Mouse (Mus musculus) olfactory bulb, adult 2 months (tissue): Measurements from ENCODE around the gene Usp31.

Experiments used
- CTCF ChIP-seq: fragments of 200-500 bp; IDR thresholded peaks from 2 replicates; pipeline ENCODE4 v1.5.1; 2012; ENCODE audit warnings: low read depth, mild to moderate bottlenecking, low read length, moderate library complexity; ENCODE audit not compliant: insufficient read depth
- POLR2A ChIP-seq: fragments of 200-500 bp; IDR thresholded peaks from 2 replicates; pipeline ENCODE4 v1.6.1; 2012; ENCODE audit warnings: mild to moderate bottlenecking, low read depth, low read length, moderate library complexity; ENCODE audit not compliant: insufficient read depth

DNA sequence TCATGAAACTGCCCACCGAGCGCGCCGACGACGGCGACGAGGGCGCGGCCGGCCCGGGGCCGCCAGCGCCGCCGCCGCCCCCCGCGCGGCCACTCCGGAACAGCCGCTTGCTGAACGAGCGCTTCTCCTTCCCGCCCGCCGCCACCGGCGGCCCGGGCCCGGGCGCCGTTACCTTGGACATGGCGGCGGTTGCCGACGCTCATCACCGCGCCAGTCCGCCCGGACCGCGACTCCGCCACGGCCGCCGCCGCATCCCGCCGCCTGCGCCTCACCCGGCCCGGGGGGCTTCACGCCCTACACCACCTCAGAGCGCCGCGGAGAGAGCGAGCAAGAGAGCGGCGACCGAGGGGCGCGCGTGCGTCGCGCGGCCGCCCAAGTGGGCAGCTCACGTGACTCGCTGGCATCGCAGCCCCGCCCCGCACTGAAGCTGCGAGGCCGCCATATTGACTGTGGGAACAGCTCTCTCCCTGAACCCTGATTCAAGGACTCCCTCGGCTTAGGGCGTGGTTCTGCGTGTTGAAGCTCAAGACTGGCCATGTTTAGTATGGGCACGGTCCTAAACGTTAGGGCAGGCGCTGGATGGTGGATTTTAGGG lies at the start of gene Usp31:
- no peak for TF ChIP-seq CTCF
- TF ChIP-seq POLR2A = peak; percentile 61; the same call in 1 of the 2 replicates
